Mouse (Mus musculus): ENCODE measurements around the gene Wnt2b. TPM values are rescaled to one million over a fixed set of nuclear protein-coding genes. Genes with fewer than 3 reads are reported as not detected.
A peak's percentile ranks its signal among the peaks of the same experiment; 100 is the strongest.

Wnt2b gene
- polyA plus RNA-seq, 1 experiment from 2014 or later = 0.93 TPM

- Histone ChIP-seq H3K9me3 (ENCODE audit: control insufficient read depth, low read length) (no peaks in the 10 kb centered on the region), H3K4me2 (ENCODE audit: low read length) (peak overlapping the region; percentile 63), H3K9ac (replicated peaks; ENCODE audit: low read length) (peak overlapping the region; percentile 55), H3K27ac (replicated peaks; ENCODE audit: low read depth, low read length) (no peak overlapping the region), H3K36me3 (ENCODE audit: control insufficient read depth, insufficient read depth, low read length) (no peaks in the 10 kb centered on the region), H3K4me3 (replicated peaks; ENCODE audit: low read depth, low read length) (peak overlapping the region; percentile 37), H3K4me1 (ENCODE audit: control insufficient read depth, insufficient read depth, low read length) (peaks cover 11% of the 10 kb centered on the region), H3K27me3 (ENCODE audit: control insufficient read depth, insufficient read depth, low read length) (peaks cover 17% of the 10 kb centered on the region)
- 1% methylated on average over 49 of the region's 49 CpGs for WGBS
- ATAC-seq (ENCODE audit: low FRiP score, low TSS enrichment) (peak; percentile 56), DNase-seq (peak; percentile 82)
Measured at GRCm38 (mm10) chr3:104967548-104968300, 6.0 kb upstream of the Wnt2b start.

GRCm38 (mm10) chr3:104965991-104966554, 4.4 kb upstream of the Wnt2b start:
- Histone ChIP-seq H3K27me3 (ENCODE audit: control insufficient read depth, insufficient read depth, low read length) (peaks cover 32% of the 10 kb centered on the region), H3K27ac (replicated peaks; ENCODE audit: low read depth, low read length) (no peak overlapping the region), H3K9me3 (ENCODE audit: control insufficient read depth, low read length) (no peaks in the 10 kb centered on the region), H3K4me3 (replicated peaks; ENCODE audit: low read depth, low read length) (no peak overlapping the region), H3K4me1 (ENCODE audit: control insufficient read depth, insufficient read depth, low read length) (peaks cover 17% of the 10 kb centered on the region), H3K4me2 (ENCODE audit: low read length) (no peak overlapping the region), H3K36me3 (ENCODE audit: control insufficient read depth, insufficient read depth, low read length) (no peaks in the 10 kb centered on the region), H3K9ac (replicated peaks; ENCODE audit: low read length) (no peak overlapping the region)
- 80% methylated on average over 7 of the region's 7 CpGs for WGBS
- ATAC-seq (ENCODE audit: low FRiP score, low TSS enrichment) (no peak), DNase-seq (no peak)

- Histone ChIP-seq H3K9ac (replicated peaks; ENCODE audit: low read length) (no peak overlapping the region), H3K4me2 (ENCODE audit: low read length) (no peak overlapping the region), H3K36me3 (ENCODE audit: control insufficient read depth, insufficient read depth, low read length) (no peaks in the 10 kb centered on the region), H3K4me3 (replicated peaks; ENCODE audit: low read depth, low read length) (no peak overlapping the region), H3K27me3 (ENCODE audit: control insufficient read depth, insufficient read depth, low read length) (peaks cover 41% of the 10 kb centered on the region), H3K9me3 (ENCODE audit: control insufficient read depth, low read length) (no peaks in the 10 kb centered on the region), H3K27ac (replicated peaks; ENCODE audit: low read depth, low read length) (no peak overlapping the region), H3K4me1 (ENCODE audit: control insufficient read depth, insufficient read depth, low read length) (peaks cover 17% of the 10 kb centered on the region)
- no peak for DNase-seq
- ATAC-seq (ENCODE audit: low FRiP score, low TSS enrichment) = no peak
- 79% methylated on average over 8 of the region's 8 CpGs for WGBS
Measured at GRCm38 (mm10) chr3:104965070-104965855, 3.5 kb upstream of the Wnt2b start.

- peaks cover 54% of the 10 kb centered on the region for H3K27me3 ChIP-seq (ENCODE audit: control insufficient read depth, insufficient read depth, low read length)
- no peak overlapping the region for H3K27ac ChIP-seq (replicated peaks; ENCODE audit: low read depth, low read length)
- H3K4me1 ChIP-seq (ENCODE audit: control insufficient read depth, insufficient read depth, low read length) = peaks cover 17% of the 10 kb centered on the region
- DNase-seq (peak; percentile 50), ATAC-seq (ENCODE audit: low FRiP score, low TSS enrichment) (no peak; the same call in 1 of the 2 replicates)
- H3K9me3 ChIP-seq (ENCODE audit: control insufficient read depth, low read length) = no peaks in the 10 kb centered on the region
- H3K9ac ChIP-seq (replicated peaks; ENCODE audit: low read length) = no peak overlapping the region
- no peak overlapping the region for H3K4me3 ChIP-seq (replicated peaks; ENCODE audit: low read depth, low read length)
- WGBS = 35% methylated on average over 12 of the region's 13 CpGs
- no peak overlapping the region for H3K4me2 ChIP-seq (ENCODE audit: low read length)
- no peaks in the 10 kb centered on the region for H3K36me3 ChIP-seq (ENCODE audit: control insufficient read depth, insufficient read depth, low read length)
Measured at GRCm38 (mm10) chr3:104963331-104964276, 1.9 kb upstream of the Wnt2b start.

GRCm38 (mm10) chr3:104962866-104963265, 1.1 kb upstream of the Wnt2b start:
- DNase-seq = no peak
- 9% methylated on average over 5 of the region's 5 CpGs for WGBS
- ATAC-seq (ENCODE audit: low FRiP score, low TSS enrichment) = no peak
- no peak overlapping the region for H3K4me2 ChIP-seq (ENCODE audit: low read length)
- H3K9ac ChIP-seq (replicated peaks; ENCODE audit: low read length) = no peak overlapping the region
- no peak overlapping the region for H3K27ac ChIP-seq (replicated peaks; ENCODE audit: low read depth, low read length)
- H3K4me3 ChIP-seq (replicated peaks; ENCODE audit: low read depth, low read length) = no peak overlapping the region
- H3K9me3 ChIP-seq (ENCODE audit: control insufficient read depth, low read length) = no peaks in the 10 kb centered on the region
- H3K27me3 ChIP-seq (ENCODE audit: control insufficient read depth, insufficient read depth, low read length) = peaks cover 56% of the 10 kb centered on the region
- H3K36me3 ChIP-seq (ENCODE audit: control insufficient read depth, insufficient read depth, low read length) = no peaks in the 10 kb centered on the region
- peaks cover 15% of the 10 kb centered on the region for H3K4me1 ChIP-seq (ENCODE audit: control insufficient read depth, insufficient read depth, low read length)

GRCm38 (mm10) chr3:104962141-104962611, 455 bp upstream of the Wnt2b start:
- peak overlapping the region; percentile 47; the same call in 1 of the 2 replicates for H3K9ac ChIP-seq (replicated peaks; ENCODE audit: low read length)

GRCm38 (mm10) chr3:104960026-104961000, 1.4 kb downstream of the Wnt2b start:
- Histone ChIP-seq H3K4me3 (replicated peaks; ENCODE audit: low read depth, low read length) (no peak overlapping the region), H3K4me1 (ENCODE audit: control insufficient read depth, insufficient read depth, low read length) (peaks cover 12% of the 10 kb centered on the region; the same call in 1 of the 2 replicates), H3K27ac (replicated peaks; ENCODE audit: low read depth, low read length) (no peak overlapping the region), H3K4me2 (ENCODE audit: low read length) (peak overlapping the region; percentile 4; the same call in 1 of the 2 replicates), H3K9me3 (ENCODE audit: control insufficient read depth, low read length) (no peaks in the 10 kb centered on the region), H3K27me3 (ENCODE audit: control insufficient read depth, insufficient read depth, low read length) (peaks cover 56% of the 10 kb centered on the region), H3K9ac (replicated peaks; ENCODE audit: low read length) (no peak overlapping the region), H3K36me3 (ENCODE audit: control insufficient read depth, insufficient read depth, low read length) (no peaks in the 10 kb centered on the region; the same call in 1 of the 2 replicates)
- 5% methylated on average over 19 of the region's 19 CpGs for WGBS
- ATAC-seq (ENCODE audit: low FRiP score, low TSS enrichment) (no peak), DNase-seq (no peak)

More at GRCm38 (mm10) chr3:104962141-104962611, 455 bp upstream of the Wnt2b start:
- Histone ChIP-seq H3K9me3 (ENCODE audit: control insufficient read depth, low read length) (no peaks in the 10 kb centered on the region), H3K4me1 (ENCODE audit: control insufficient read depth, insufficient read depth, low read length) (peaks cover 12% of the 10 kb centered on the region; the same call in 1 of the 2 replicates), H3K4me2 (ENCODE audit: low read length) (peak overlapping the region; percentile 69), H3K27ac (replicated peaks; ENCODE audit: low read depth, low read length) (no peak overlapping the region), H3K4me3 (replicated peaks; ENCODE audit: low read depth, low read length) (peak overlapping the region; percentile 53), H3K27me3 (ENCODE audit: control insufficient read depth, insufficient read depth, low read length) (peaks cover 56% of the 10 kb centered on the region), H3K36me3 (ENCODE audit: control insufficient read depth, insufficient read depth, low read length) (no peaks in the 10 kb centered on the region)
- DNase-seq (peak; percentile 43), ATAC-seq (ENCODE audit: low FRiP score, low TSS enrichment) (no peak)
- under 1% methylated on average over 31 of the region's 31 CpGs for WGBS

Data from midbrain, embryonic 14.5 days (tissue).